Comparison of ENCODE assay signal across 24 mouse cellular contexts in genomic region chr8:70742176-70742575, GRCm38 (mm10). TPM values are rescaled to one million over a fixed set of nuclear protein-coding genes. Genes with fewer than 3 reads are reported as not detected.
DNase-seq lines count a peak whose midpoint lies in the region; ATAC-seq and TF ChIP-seq lines count a peak whose summit lies in the region.
"Had no signal": no experiment of that assay in that cellular context is flagged by ENCODE, and none has a peak within 500 bp of the region (broad histone marks: within the 10 kb centered on the region; RNA-seq: fewer than 3 reads in every experiment).

No protein-coding gene starts in this region.

- ATAC-seq in intestine, embryonic 14.5 days (replicated peaks; ENCODE audit: low FRiP score, low TSS enrichment, low read depth), result no peak
- no peak for ATAC-seq in intestine, postnatal 0 days
- ATAC-seq in midbrain, embryonic 14.5 days (ENCODE audit: low FRiP score, low TSS enrichment), result 0 out of 2 replicates have a peak, but pooled peaks have one; percentile 39
- no peak for ATAC-seq in midbrain, embryonic 16.5 days
- 0 out of 2 replicates have a peak, but pooled peaks have one; percentile 16 for ATAC-seq in neural tube, embryonic 15.5 days (ENCODE audit: low FRiP score)
- ATAC-seq: forebrain, postnatal 0 days; hindbrain, postnatal 0 days; liver, postnatal 0 days had no signal

- intact Hi-C loops in gastrocnemius, postnatal 36 days (cut with DNase I), result no loop called here

- peaks cover 52% of the 10 kb centered on the region for H3K27me3 ChIP-seq in intestine, embryonic 14.5 days (replicated peaks; ENCODE audit: control insufficient read depth, insufficient read depth, low read length)
- H3K27me3 ChIP-seq in intestine, postnatal 0 days (replicated peaks; ENCODE audit: control insufficient read depth, insufficient read depth, low read length), result peaks cover 36% of the 10 kb centered on the region
- H3K27me3 ChIP-seq in midbrain, embryonic 14.5 days (ENCODE audit: control insufficient read depth, insufficient read depth, low read length), result peaks cover 28% of the 10 kb centered on the region
- peaks cover 40% of the 10 kb centered on the region for H3K27me3 ChIP-seq in midbrain, embryonic 16.5 days (ENCODE audit: control insufficient read depth, insufficient read depth, low read depth, low read length)
- H3K27me3 ChIP-seq in neural tube, embryonic 15.5 days (replicated peaks), result peaks cover 69% of the 10 kb centered on the region

- no peak overlapping the region for H3K4me2 ChIP-seq in intestine, embryonic 14.5 days (ENCODE audit: low read length)
- H3K4me2 ChIP-seq in intestine, postnatal 0 days (replicated peaks; ENCODE audit: low read depth), result no peak overlapping the region
- H3K4me2 ChIP-seq in midbrain, embryonic 14.5 days (ENCODE audit: low read length), result no peak overlapping the region
- no peak overlapping the region for H3K4me2 ChIP-seq in midbrain, embryonic 16.5 days (ENCODE audit: low read length)
- H3K4me2 ChIP-seq in neural tube, embryonic 15.5 days, result no peak overlapping the region

- WGBS in intestine, embryonic 14.5 days, result 27% methylated on average over 11 of the region's 11 CpGs
- 48% methylated on average over 11 of the region's 11 CpGs for WGBS in intestine, postnatal 0 days
- 81% methylated on average over 11 of the region's 11 CpGs for WGBS in midbrain, embryonic 14.5 days
- WGBS in midbrain, embryonic 16.5 days, result 76% methylated on average over 11 of the region's 11 CpGs
- 75% methylated on average over 11 of the region's 11 CpGs for WGBS in neural tube, embryonic 15.5 days

- H3K9me3 ChIP-seq in intestine, embryonic 14.5 days (ENCODE audit: control insufficient read depth, low read length), result no peaks in the 10 kb centered on the region
- H3K9me3 ChIP-seq in intestine, postnatal 0 days (ENCODE audit: control insufficient read depth), result no peaks in the 10 kb centered on the region
- no peaks in the 10 kb centered on the region for H3K9me3 ChIP-seq in midbrain, embryonic 14.5 days (ENCODE audit: control insufficient read depth, low read length)
- H3K9me3 ChIP-seq in midbrain, embryonic 16.5 days (replicated peaks; ENCODE audit: control insufficient read depth, low read length, poor library complexity, severe bottlenecking), result no peaks in the 10 kb centered on the region
- no peaks in the 10 kb centered on the region for H3K9me3 ChIP-seq in neural tube, embryonic 15.5 days (replicated peaks)
- H3K9me3 ChIP-seq: G1E; midbrain, embryonic 12.5 days had no signal

- H3K9ac ChIP-seq in intestine, embryonic 14.5 days (ENCODE audit: low read length), result no peak overlapping the region
- H3K9ac ChIP-seq in intestine, postnatal 0 days (ENCODE audit: low read depth, low read length), result no peak overlapping the region
- no peak overlapping the region for H3K9ac ChIP-seq in midbrain, embryonic 14.5 days (replicated peaks; ENCODE audit: low read length)
- no peak overlapping the region for H3K9ac ChIP-seq in midbrain, embryonic 16.5 days (ENCODE audit: low read depth, low read length)
- H3K9ac ChIP-seq in neural tube, embryonic 15.5 days (replicated peaks), result no peak overlapping the region
- H3K9ac ChIP-seq: forebrain, postnatal 0 days; liver, postnatal 0 days had no signal

- H3K36me3 ChIP-seq in intestine, embryonic 14.5 days (ENCODE audit: control insufficient read depth, insufficient read depth, low read length), result no peaks in the 10 kb centered on the region
- no peaks in the 10 kb centered on the region for H3K36me3 ChIP-seq in intestine, postnatal 0 days (ENCODE audit: control insufficient read depth, insufficient read depth)
- no peaks in the 10 kb centered on the region for H3K36me3 ChIP-seq in midbrain, embryonic 14.5 days (ENCODE audit: control insufficient read depth, insufficient read depth, low read length)
- H3K36me3 ChIP-seq in midbrain, embryonic 16.5 days (ENCODE audit: control insufficient read depth, insufficient read depth, low read length), result no peaks in the 10 kb centered on the region
- no peaks in the 10 kb centered on the region for H3K36me3 ChIP-seq in neural tube, embryonic 15.5 days
- H3K36me3 ChIP-seq: G1E; midbrain, embryonic 12.5 days had no signal

- H3K4me3 ChIP-seq in intestine, embryonic 14.5 days (ENCODE audit: low read depth, low read length), result no peak overlapping the region
- H3K4me3 ChIP-seq in intestine, postnatal 0 days (ENCODE audit: low read depth, low read length), result no peak overlapping the region
- H3K4me3 ChIP-seq in midbrain, embryonic 14.5 days (replicated peaks; ENCODE audit: low read depth, low read length), result no peak overlapping the region
- H3K4me3 ChIP-seq in midbrain, embryonic 16.5 days (ENCODE audit: low read depth, low read length), result no peak overlapping the region
- H3K4me3 ChIP-seq in neural tube, embryonic 15.5 days (replicated peaks), result no peak overlapping the region

- peaks cover 6% of the 10 kb centered on the region; the same call in 1 of the 2 replicates for H3K4me1 ChIP-seq in intestine, embryonic 14.5 days (replicated peaks; ENCODE audit: control insufficient read depth, insufficient read depth, low read length)
- H3K4me1 ChIP-seq in intestine, postnatal 0 days (replicated peaks; ENCODE audit: control insufficient read depth, insufficient read depth, low read length), result no peaks in the 10 kb centered on the region
- 0 out of 2 replicates have a peak, but pooled peaks cover 3% of the 10 kb centered on the region for H3K4me1 ChIP-seq in midbrain, embryonic 14.5 days (ENCODE audit: control insufficient read depth, insufficient read depth, low read length)
- peaks cover 13% of the 10 kb centered on the region for H3K4me1 ChIP-seq in midbrain, embryonic 16.5 days (ENCODE audit: control insufficient read depth, insufficient read depth, low read length)
- peaks cover 18% of the 10 kb centered on the region for H3K4me1 ChIP-seq in neural tube, embryonic 15.5 days

- H3K27ac ChIP-seq in intestine, embryonic 14.5 days (ENCODE audit: low read depth), result no peak overlapping the region
- H3K27ac ChIP-seq in intestine, postnatal 0 days (ENCODE audit: low read depth, low read length), result no peak overlapping the region
- no peak overlapping the region for H3K27ac ChIP-seq in midbrain, embryonic 14.5 days (replicated peaks; ENCODE audit: low read depth, low read length)
- no peak overlapping the region for H3K27ac ChIP-seq in midbrain, embryonic 16.5 days (ENCODE audit: low read length)
- H3K27ac ChIP-seq in neural tube, embryonic 15.5 days (replicated peaks), result no peak overlapping the region
- H3K27ac ChIP-seq: hindbrain, postnatal 0 days; midbrain, embryonic 12.5 days; stomach, postnatal 0 days had no signal

- peak; percentile 7 to 12 for DNase-seq in gastrocnemius, postnatal 36 days
- DNase-seq in gastrocnemius, postnatal 4 days (ENCODE audit: low spot score in 2 of 2), result no peak
- DNase-seq in intestine, embryonic 14.5 days (ENCODE audit: low spot score), result peak; percentile 68
- no peak for DNase-seq in midbrain, embryonic 14.5 days
- DNase-seq: cerebellum, adult 11 months; cerebellum, postnatal 10 days; forebrain, postnatal 0 days; kidney, adult 8-10 months; liver, postnatal 0 days; lung, postnatal 10 days; retina, postnatal 1 day had no signal

- no peak for TF ChIP-seq CTCF in intestine, postnatal 0 days (IDR thresholded peaks at IDR 0.05; ENCODE audit: low read depth)

RNA-seq across cellular contexts. Expression of gene Rab3a, which starts 12.3 kb away (rescaled TPM):
- total RNA-seq in gastrocnemius, postnatal 36 days (2021), result 10 to 100 TPM; 36.8 to 37.3 TPM
- 10 to 100 TPM; 41.0 to 44.4 TPM for total RNA-seq in gastrocnemius, postnatal 4 days (2021)
- polyA plus RNA-seq in intestine, embryonic 14.5 days (2014; fragmentation: Nextera tagmentation; extraction: Ambion mirVana), result 27.7 and 28.6 TPM in 2 replicates
- 18.8 and 19.5 TPM in 2 replicates for polyA plus RNA-seq in intestine, postnatal 0 days (2015; fragmentation: Nextera tagmentation; extraction: Ambion mirVana)
- 407 and 464 TPM in 2 replicates for polyA plus RNA-seq in midbrain, embryonic 14.5 days (2014; fragmentation: Nextera tagmentation; extraction: Ambion mirVana)
- 477 and 573 TPM in 2 replicates for polyA plus RNA-seq in midbrain, embryonic 16.5 days (2015; fragmentation: Nextera tagmentation; extraction: Ambion mirVana)
- polyA plus RNA-seq in neural tube, embryonic 15.5 days (2015; fragmentation: Nextera tagmentation; extraction: Ambion mirVana), result 536 and 627 TPM in 2 replicates

RNA-seq across cellular contexts. Expression of gene Mpv17l2, which starts 18.6 kb away (rescaled TPM):
- 10 to 100 TPM; 20.7 to 21.4 TPM for total RNA-seq in gastrocnemius, postnatal 36 days (2021)
- total RNA-seq in gastrocnemius, postnatal 4 days (2021), result 10 to 100 TPM; 27.0 to 27.4 TPM
- 58.6 and 59.9 TPM in 2 replicates for polyA plus RNA-seq in intestine, embryonic 14.5 days (2014; fragmentation: Nextera tagmentation; extraction: Ambion mirVana)
- 76.3 and 80.6 TPM in 2 replicates for polyA plus RNA-seq in intestine, postnatal 0 days (2015; fragmentation: Nextera tagmentation; extraction: Ambion mirVana)
- 37.1 and 39.0 TPM in 2 replicates for polyA plus RNA-seq in midbrain, embryonic 14.5 days (2014; fragmentation: Nextera tagmentation; extraction: Ambion mirVana)
- 34.8 and 35.7 TPM in 2 replicates for polyA plus RNA-seq in midbrain, embryonic 16.5 days (2015; fragmentation: Nextera tagmentation; extraction: Ambion mirVana)
- 40.5 and 43.5 TPM in 2 replicates for polyA plus RNA-seq in neural tube, embryonic 15.5 days (2015; fragmentation: Nextera tagmentation; extraction: Ambion mirVana)

RNA-seq across cellular contexts. Expression of gene Pde4c, which starts 18.7 kb away (rescaled TPM):
- 1 to 10 TPM; 1.9 to 2.1 TPM for total RNA-seq in gastrocnemius, postnatal 36 days (2021)
- total RNA-seq in gastrocnemius, postnatal 4 days (2021), result 1 to 10 TPM; 1.4 to 1.5 TPM
- polyA plus RNA-seq in intestine, embryonic 14.5 days (2014; fragmentation: Nextera tagmentation; extraction: Ambion mirVana), result 0.39 and 0.42 TPM in 2 replicates
- polyA plus RNA-seq in intestine, postnatal 0 days (2015; fragmentation: Nextera tagmentation; extraction: Ambion mirVana), result 0.21 and 0.31 TPM in 2 replicates
- 0.24 TPM in 1 of 2 replicates, not detected in the other for polyA plus RNA-seq in midbrain, embryonic 14.5 days (2014; fragmentation: Nextera tagmentation; extraction: Ambion mirVana)
- polyA plus RNA-seq in midbrain, embryonic 16.5 days (2015; fragmentation: Nextera tagmentation; extraction: Ambion mirVana), result 0.11 and 0.23 TPM in 2 replicates
- polyA plus RNA-seq in neural tube, embryonic 15.5 days (2015; fragmentation: Nextera tagmentation; extraction: Ambion mirVana), result 0.17 and 0.40 TPM in 2 replicates

RNA-seq across cellular contexts. Expression of gene Gm3336, which starts 23.8 kb away (rescaled TPM):
- not detected for total RNA-seq in gastrocnemius, postnatal 36 days (2021)
- total RNA-seq in gastrocnemius, postnatal 4 days (2021), result not detected
- polyA plus RNA-seq in intestine, embryonic 14.5 days (2014; fragmentation: Nextera tagmentation; extraction: Ambion mirVana), result 0.67 and 0.88 TPM in 2 replicates
- 2.8 TPM in 2 replicates for polyA plus RNA-seq in intestine, postnatal 0 days (2015; fragmentation: Nextera tagmentation; extraction: Ambion mirVana)
- polyA plus RNA-seq in midbrain, embryonic 14.5 days (2014; fragmentation: Nextera tagmentation; extraction: Ambion mirVana), result not detected in 2 replicates
- not detected in 2 replicates for polyA plus RNA-seq in midbrain, embryonic 16.5 days (2015; fragmentation: Nextera tagmentation; extraction: Ambion mirVana)
- polyA plus RNA-seq in neural tube, embryonic 15.5 days (2015; fragmentation: Nextera tagmentation; extraction: Ambion mirVana), result not detected in 2 replicates
- total RNA-seq: forebrain, postnatal 0 days; heart, adult 18-20 months; heart, postnatal 14 days; hindbrain, postnatal 0 days; layer of hippocampus, adult 8-10 months; left cerebral cortex, postnatal 25 days had no signal
- polyA plus RNA-seq: brain, embryonic 14.5 days; embryonic facial prominence, embryonic 14.5 days; forebrain, postnatal 0 days; hindbrain, postnatal 0 days; midbrain, embryonic 12.5 days had no signal

RNA-seq across cellular contexts. Expression of gene Pik3r2, which starts 34.3 kb away (rescaled TPM):
- 10 to 100 TPM; 14.3 to 16.1 TPM for total RNA-seq in gastrocnemius, postnatal 36 days (2021)
- total RNA-seq in gastrocnemius, postnatal 4 days (2021), result 10 to 100 TPM; 65.2 to 73.0 TPM
- 40.7 and 47.3 TPM in 2 replicates for polyA plus RNA-seq in intestine, embryonic 14.5 days (2014; fragmentation: Nextera tagmentation; extraction: Ambion mirVana)
- 37.4 and 41.0 TPM in 2 replicates for polyA plus RNA-seq in intestine, postnatal 0 days (2015; fragmentation: Nextera tagmentation; extraction: Ambion mirVana)
- 79.2 and 84.7 TPM in 2 replicates for polyA plus RNA-seq in midbrain, embryonic 14.5 days (2014; fragmentation: Nextera tagmentation; extraction: Ambion mirVana)
- 107 and 112 TPM in 2 replicates for polyA plus RNA-seq in midbrain, embryonic 16.5 days (2015; fragmentation: Nextera tagmentation; extraction: Ambion mirVana)
- 97.5 and 102 TPM in 2 replicates for polyA plus RNA-seq in neural tube, embryonic 15.5 days (2015; fragmentation: Nextera tagmentation; extraction: Ambion mirVana)

Comparison
In these comparisons a context has a peak if more than half of its experiments do, and no peak if none do; other contexts are left out.
1. DNase-seq: peak in gastrocnemius, postnatal 36 days (2 of 2) and intestine, embryonic 14.5 days (single experiment); none in gastrocnemius, postnatal 4 days (0 of 2) and midbrain, embryonic 14.5 days (single experiment).
2. ATAC-seq: peak in midbrain, embryonic 14.5 days (single experiment) and neural tube, embryonic 15.5 days (single experiment); none in intestine, embryonic 14.5 days (single experiment), intestine, postnatal 0 days (single experiment) and midbrain, embryonic 16.5 days (single experiment).
3. RNA of gene Rab3a, which starts 12.3 kb away (polyA plus RNA-seq): 536 to 627 TPM in neural tube, embryonic 15.5 days, 477 to 573 TPM in midbrain, embryonic 16.5 days and 407 to 464 TPM in midbrain, embryonic 14.5 days; 27.7 to 28.6 TPM in intestine, embryonic 14.5 days and 18.8 to 19.5 TPM in intestine, postnatal 0 days; every median in the first group is over 10 times any median in the second.